Mouse (Mus musculus): ENCODE measurements around the gene Cstf2.

GRCm38 (mm10) chrX:134058040-134058875 is 729 bp upstream of the Cstf2 start:
- TF ChIP-seq CTCF (IDR thresholded peaks at IDR 0.05; ENCODE audit: borderline replicate concordance, insufficient read depth, low read length) (no peak), POLR2A (IDR thresholded peaks at IDR 0.05; ENCODE audit: low read depth, low read length) (no peak)

All from embryonic fibroblast, embryonic 13.5 days (primary cell).